Mouse (Mus musculus) stomach, embryonic 14.5 days (tissue): ENCODE data around the gene Fnbp1. TPM values are rescaled to one million over a fixed set of nuclear protein-coding genes. Genes with fewer than 3 reads are reported as not detected.
A peak's percentile ranks its signal among the peaks of the same experiment; 100 is the strongest.

Experiments used
- ATAC-seq: fragments of 200-750 bp; cut with Nextera tagmentation; 2 replicates; pipeline ENCODE4 v1.8.0; 2017; ENCODE audit warnings: low read depth, moderate TSS enrichment; ENCODE audit not compliant: insufficient number of reproducible peaks, insufficient read depth, low FRiP score
- H3K27ac ChIP-seq: fragments of 300-500 bp; sonication (generic); 2 replicates; pipeline ENCODE4 v1.5.1; 2014; ENCODE audit warnings: mild to moderate bottlenecking, low read length, moderate library complexity, mixed read lengths
- H3K27me3 ChIP-seq: fragments of 300-500 bp; sonication (generic); 2 replicates; pipeline ENCODE4 v1.6.1; 2014; ENCODE audit warnings: low read length, control low read depth, mixed read lengths; ENCODE audit not compliant: control insufficient read depth, insufficient read depth
- H3K36me3 ChIP-seq: fragments of 300-500 bp; sonication (generic); 2 replicates; pipeline ENCODE4 v1.6.1; 2014; ENCODE audit warnings: mild to moderate bottlenecking, control low read depth, low read length, moderate library complexity, mixed read lengths; ENCODE audit not compliant: control insufficient read depth, insufficient read depth
- H3K4me1 ChIP-seq: fragments of 300-500 bp; sonication (generic); 2 replicates; pipeline ENCODE4 v1.6.1; 2014; ENCODE audit warnings: low read length, control low read depth, mixed read lengths; ENCODE audit not compliant: control insufficient read depth, insufficient read depth
- H3K4me2 ChIP-seq: fragments of 300-500 bp; sonication (generic); replicated peaks from 2 replicates; pipeline ENCODE4 v1.6.1; 2014; ENCODE audit warnings: low read depth, low read length, control low read depth
- H3K4me3 ChIP-seq: fragments of 300-500 bp; sonication (generic); 2 replicates; pipeline ENCODE4 v1.5.1; 2014; ENCODE audit warnings: low read depth, low read length, control low read depth
- H3K9ac ChIP-seq: fragments of 300-500 bp; sonication (generic); replicated peaks from 2 replicates; pipeline ENCODE4 v1.6.1; 2014; ENCODE audit warnings: low read depth, mild to moderate bottlenecking, control low read depth, low read length, moderate library complexity, mixed read lengths
- H3K9me3 ChIP-seq: fragments of 300-500 bp; sonication (generic); 2 replicates; pipeline ENCODE4 v1.6.1; 2016; ENCODE audit warnings: low read depth, low read length, control low read depth; ENCODE audit not compliant: control insufficient read depth
- WGBS: fragments of 180-500 bp; shearing (Covaris S2); extraction: QIAGEN DNeasy Blood & Tissue Kit; methylation state at CpG from one replicate; pipeline ENCODE4 v1.1.7; 2014; 5-methylcytosine and 5-hydroxymethylcytosine counted together
- polyA plus RNA-seq: library from polyadenylated mRNA; unstranded; fragments of >200 nt; fragmentation: Nextera tagmentation; extraction: Ambion mirVana; gene quantifications from 2 replicates; pipeline ENCODE4 v1.2.1, GENCODE M21; 2014

Fnbp1 gene
- polyA plus RNA-seq, 1 experiment from 2014 or later, result 39.2 TPM

DNA sequence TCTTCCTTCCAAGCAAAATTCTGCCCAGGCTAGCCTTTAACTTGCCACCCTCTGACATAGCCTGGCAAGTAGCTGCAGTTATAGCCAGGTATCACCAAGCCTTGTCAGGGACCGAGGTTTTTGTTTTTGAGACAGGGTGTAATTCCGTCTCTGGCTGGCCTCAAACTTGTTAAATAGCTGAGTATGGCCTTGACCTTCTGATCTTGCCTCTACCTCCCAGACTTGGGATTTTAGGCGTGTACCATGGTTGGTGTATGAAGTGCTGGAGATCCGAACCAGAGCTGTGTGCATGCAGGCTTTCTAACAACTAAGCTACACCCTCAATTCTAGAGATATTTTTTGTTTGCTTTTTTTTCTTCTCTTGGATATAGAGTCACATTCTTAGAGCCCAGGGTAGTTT lies 19.8 kb upstream of the Fnbp1 start:
- Histone ChIP-seq H3K27ac (no peak overlapping the region), H3K9ac (no peak overlapping the region)
- WGBS, result 76% methylated on average over 4 of the region's 4 CpGs

DNA sequence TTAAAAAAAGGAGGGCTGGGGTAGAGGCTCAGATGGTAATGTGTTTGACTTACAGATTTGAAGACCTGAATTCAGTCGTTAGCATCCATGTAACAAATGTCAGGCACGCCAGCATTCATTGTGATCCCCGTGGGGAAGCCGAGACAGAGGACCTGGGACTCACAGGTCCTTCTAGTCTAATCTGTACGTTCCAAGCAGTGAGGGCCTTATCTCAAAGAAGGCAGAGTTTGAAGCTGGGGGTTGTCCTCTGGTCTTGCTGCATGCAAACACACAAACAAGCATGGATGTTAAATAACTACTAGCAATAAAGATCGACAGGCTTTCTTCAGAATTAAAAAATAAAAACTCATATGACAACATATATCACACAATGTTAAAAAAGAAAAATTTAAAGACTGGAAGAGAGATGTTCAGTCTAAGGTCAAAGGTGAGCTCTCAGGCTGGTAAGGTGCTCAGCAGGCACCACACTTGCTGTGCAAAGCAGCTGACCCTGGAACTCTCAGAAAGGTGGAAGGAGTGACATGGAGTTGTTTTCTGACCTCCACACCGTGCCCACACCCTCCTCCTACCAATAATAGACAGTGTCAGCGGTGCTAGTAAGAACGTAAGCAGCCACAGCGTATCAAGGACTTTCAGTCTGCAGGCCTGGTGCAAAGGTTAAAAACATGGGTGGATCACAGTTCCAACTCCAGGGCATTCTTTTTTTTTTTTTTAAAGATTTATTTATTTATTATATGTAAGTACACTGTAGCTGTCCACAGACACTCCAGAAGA lies 18.5 kb upstream of the Fnbp1 start:
- whole genome bisulfite sequencing, result 87% methylated on average over 10 of the region's 10 CpGs
- no peak overlapping the region for H3K9ac ChIP-seq
- ATAC-seq, result no peak
- H3K9me3 ChIP-seq, result no peaks in the 10 kb centered on the region
- H3K4me3 ChIP-seq, result no peak overlapping the region
- no peak overlapping the region for H3K4me2 ChIP-seq
- no peaks in the 10 kb centered on the region for H3K36me3 ChIP-seq
- H3K27me3 ChIP-seq, result no peaks in the 10 kb centered on the region
- no peak overlapping the region for H3K27ac ChIP-seq
- H3K4me1 ChIP-seq, result peaks cover 19% of the 10 kb centered on the region

More for the DNA sequence above, 19.8 kb upstream of the Fnbp1 start:
- Histone ChIP-seq H3K27me3 (no peaks in the 10 kb centered on the region), H3K4me3 (no peak overlapping the region), H3K4me1 (peaks cover 24% of the 10 kb centered on the region), H3K36me3 (no peaks in the 10 kb centered on the region), H3K9me3 (no peaks in the 10 kb centered on the region), H3K4me2 (no peak overlapping the region)
- no peak for ATAC-seq

DNA sequence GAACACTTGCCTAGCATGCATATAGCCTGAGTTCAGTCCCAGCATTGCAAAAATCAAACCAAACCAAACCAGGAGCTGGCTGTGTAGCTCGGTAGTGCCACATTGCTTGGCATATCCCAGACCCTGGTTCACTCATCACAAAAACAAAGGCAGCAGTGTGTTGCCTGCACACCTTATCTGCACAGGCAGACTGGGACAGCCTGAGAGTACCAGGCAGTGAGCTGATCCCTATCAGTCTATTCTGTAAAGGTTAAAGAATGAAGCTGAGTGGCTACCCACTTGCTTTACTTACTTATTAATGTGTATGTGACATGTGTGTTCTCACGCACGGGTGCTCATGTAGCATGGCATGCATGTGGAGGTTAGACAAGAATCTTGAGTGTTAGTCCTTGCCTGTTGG lies 15.0 kb upstream of the Fnbp1 start:
- Histone ChIP-seq H3K27me3 (no peaks in the 10 kb centered on the region), H3K4me2 (no peak overlapping the region), H3K4me1 (peaks cover 6% of the 10 kb centered on the region; the same call in 1 of the 2 replicates), H3K27ac (no peak overlapping the region), H3K9me3 (no peaks in the 10 kb centered on the region), H3K36me3 (no peaks in the 10 kb centered on the region), H3K4me3 (no peak overlapping the region), H3K9ac (no peak overlapping the region)
- no peak for ATAC-seq
- WGBS, result 87% methylated on average over 3 of the region's 3 CpGs

DNA sequence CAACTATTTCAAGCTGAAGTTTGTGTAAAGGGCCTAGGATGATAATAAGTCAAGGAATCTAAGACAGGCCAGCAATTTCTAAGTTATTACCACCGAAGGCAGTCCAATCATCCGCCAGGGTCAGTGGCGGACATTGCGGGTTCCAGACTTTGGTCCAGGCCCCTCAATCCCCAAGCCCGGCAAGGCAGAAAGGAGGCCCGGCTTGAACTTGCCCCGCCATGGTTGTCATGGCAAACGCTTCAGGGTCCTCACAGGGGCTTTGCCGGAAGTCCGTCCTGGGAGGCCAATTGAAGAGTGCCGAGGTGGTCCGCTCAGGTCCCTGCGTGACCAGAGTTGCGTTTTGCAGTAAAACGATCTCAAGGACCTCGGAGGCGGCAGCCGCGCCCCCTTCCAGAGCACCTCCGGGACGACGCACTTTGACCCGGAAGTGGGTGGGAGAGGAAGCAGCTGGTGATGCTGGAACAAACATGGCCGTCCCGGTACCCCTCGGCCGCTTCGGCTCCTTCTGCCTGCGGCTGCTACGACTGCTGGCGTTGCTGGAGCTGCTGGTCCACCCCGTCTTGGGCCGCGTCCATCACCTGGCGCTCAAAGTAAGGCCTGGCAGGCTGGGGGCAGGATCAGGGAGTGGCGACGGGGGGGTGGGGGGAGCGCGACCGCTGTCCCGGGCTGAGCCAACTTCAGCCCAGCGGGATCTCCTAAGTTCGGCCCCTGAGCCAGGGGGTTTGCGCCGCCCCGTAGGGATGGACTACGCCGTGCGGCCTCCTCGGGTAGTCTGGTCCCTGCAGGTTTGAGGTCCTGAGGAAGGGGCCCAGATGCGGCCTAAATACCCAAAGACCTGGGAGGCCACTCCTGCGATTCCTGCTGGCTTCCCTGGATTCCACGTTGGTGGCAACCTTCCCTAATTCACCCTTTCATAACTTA lies 10.3 kb upstream of the Fnbp1 start, which contains the start of gene Gpr107:
Gene Gpr107 (plus strand): TSS at position 425 of the 921 bp plus-strand sequence.
- H3K4me1 ChIP-seq, result peaks cover 6% of the 10 kb centered on the region; the same call in 1 of the 2 replicates
- peak within 1 kb of the TSS; percentile 56 for H3K4me2 ChIP-seq
- under 1% methylated on average over 53 of the region's 53 CpGs for WGBS
- H3K9ac ChIP-seq, result peak within 1 kb of the TSS; percentile 78
- peak; percentile 85; the same call in 1 of the 2 replicates for ATAC-seq
- H3K4me3 ChIP-seq, result peak within 1 kb of the TSS; percentile 94
- H3K36me3 ChIP-seq, result peaks cover 2% of the 10 kb centered on the region; the same call in 1 of the 2 replicates
- H3K9me3 ChIP-seq, result no peaks in the 10 kb centered on the region
- H3K27me3 ChIP-seq, result no peaks in the 10 kb centered on the region
- H3K27ac ChIP-seq, result peak within 1 kb of the TSS; percentile 78; the same call in 1 of the 2 replicates

DNA sequence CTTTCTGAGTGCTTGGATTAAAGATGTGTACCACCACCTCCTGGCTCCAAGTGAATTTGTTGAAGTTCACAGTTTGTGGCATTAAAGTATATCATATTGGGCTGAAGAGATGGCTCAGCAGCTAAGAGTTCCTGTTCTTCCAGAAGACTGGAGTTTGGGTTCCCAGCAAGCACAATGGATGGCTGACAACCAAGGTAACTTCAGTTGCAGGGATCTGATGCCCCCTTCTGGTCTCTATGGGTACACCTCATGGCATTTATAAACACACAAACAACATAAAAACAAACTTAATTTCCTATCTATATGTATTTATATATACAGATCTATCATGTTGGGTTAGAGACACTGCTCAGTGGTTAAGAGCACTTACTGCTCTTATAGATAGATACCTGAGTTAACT lies 9.0 kb upstream of the Fnbp1 start:
- no peak overlapping the region for H3K27ac ChIP-seq
- no peak overlapping the region for H3K4me3 ChIP-seq
- H3K9me3 ChIP-seq, result no peaks in the 10 kb centered on the region
- H3K4me2 ChIP-seq, result no peak overlapping the region
- peaks cover 7% of the 10 kb centered on the region for H3K36me3 ChIP-seq
- H3K9ac ChIP-seq, result no peak overlapping the region
- no peaks in the 10 kb centered on the region for H3K27me3 ChIP-seq
- peaks cover 6% of the 10 kb centered on the region; the same call in 1 of the 2 replicates for H3K4me1 ChIP-seq
- no peak for ATAC-seq

DNA sequence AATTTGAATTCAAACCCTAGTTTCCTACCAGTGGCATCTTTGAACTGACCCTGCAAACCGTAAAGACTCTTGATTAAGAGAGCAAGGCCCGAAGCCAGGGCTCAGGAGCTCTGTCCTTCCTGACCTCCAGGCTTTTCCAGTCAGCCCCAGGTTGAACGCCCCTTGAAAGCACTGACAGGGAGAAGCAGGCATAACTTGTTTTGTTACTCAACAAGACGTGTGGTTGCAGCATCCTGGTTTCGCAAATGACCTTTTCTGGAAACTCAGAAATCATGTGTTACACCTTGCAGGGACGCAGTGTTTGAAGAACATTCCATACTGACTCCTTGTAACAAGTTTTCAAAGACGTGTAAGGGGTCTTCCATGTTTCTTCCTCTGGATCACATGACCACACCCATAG lies 5.2 kb upstream of the Fnbp1 start:
- no peak overlapping the region for H3K27ac ChIP-seq
- no peaks in the 10 kb centered on the region for H3K9me3 ChIP-seq
- 84% methylated on average over 7 of the region's 7 CpGs for WGBS
- H3K4me3 ChIP-seq, result no peak overlapping the region
- no peaks in the 10 kb centered on the region for H3K27me3 ChIP-seq
- H3K9ac ChIP-seq, result no peak overlapping the region
- peaks cover 5% of the 10 kb centered on the region; the same call in 1 of the 2 replicates for H3K4me1 ChIP-seq
- H3K4me2 ChIP-seq, result no peak overlapping the region
- no peak for ATAC-seq
- peaks cover 7% of the 10 kb centered on the region for H3K36me3 ChIP-seq

DNA sequence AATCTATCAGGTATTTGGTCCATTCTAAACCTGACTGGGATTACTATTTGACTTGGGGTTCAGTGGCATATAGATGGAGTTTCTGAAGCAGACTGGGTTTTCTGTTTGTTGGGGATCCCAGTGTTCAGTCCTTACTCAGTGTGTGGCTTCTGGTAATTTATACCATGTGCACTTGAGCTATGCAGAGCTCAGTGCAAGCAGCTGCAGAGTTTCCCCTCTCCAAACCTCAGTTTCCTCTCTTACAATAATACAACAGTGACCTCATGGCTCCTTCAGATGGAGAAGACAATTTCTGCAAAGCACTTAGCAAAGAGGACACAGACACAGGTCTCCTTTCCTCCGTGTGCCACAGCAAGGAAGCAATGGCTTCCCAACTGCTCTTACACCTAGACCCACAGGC lies 3.1 kb upstream of the Fnbp1 start:
- H3K36me3 ChIP-seq, result peaks cover 7% of the 10 kb centered on the region
- no peak overlapping the region for H3K4me2 ChIP-seq
- no peak overlapping the region for H3K27ac ChIP-seq
- no peak overlapping the region for H3K4me3 ChIP-seq
- H3K27me3 ChIP-seq, result no peaks in the 10 kb centered on the region
- WGBS, result 81% methylated on average over 1 of the region's 1 CpGs
- H3K4me1 ChIP-seq, result peaks cover 14% of the 10 kb centered on the region; the same call in 1 of the 2 replicates
- no peak for ATAC-seq
- H3K9me3 ChIP-seq, result no peaks in the 10 kb centered on the region
- no peak overlapping the region for H3K9ac ChIP-seq
